30 mouse cellular contexts compared by ENCODE assay signal in the genomic region with DNA sequence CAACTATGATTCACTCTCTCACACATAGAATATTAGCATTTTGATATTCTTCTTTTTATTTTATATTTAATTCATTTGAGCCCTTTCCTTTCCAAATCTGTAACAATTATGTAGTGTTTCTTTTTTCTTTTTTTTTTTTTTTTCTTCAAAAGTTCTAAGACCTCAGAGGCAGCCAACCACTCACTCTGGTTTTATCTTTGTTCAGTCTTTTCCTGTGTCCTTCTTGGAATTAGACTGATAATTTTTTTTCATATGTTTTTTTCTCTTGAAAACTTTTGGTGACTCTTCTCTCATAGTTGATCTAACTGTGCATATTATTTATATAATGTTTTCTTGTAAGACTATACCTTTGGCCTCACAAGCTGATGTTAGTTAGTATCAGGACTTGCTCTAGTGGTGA.
"Had no signal": no experiment of that assay in that cellular context is flagged by ENCODE, and none has a peak within 500 bp of the region (broad histone marks: within the 10 kb centered on the region; RNA-seq: fewer than 3 reads in every experiment).

No protein-coding gene starts in this region.

- H3K9me3 ChIP-seq: limb, embryonic 10.5 days; limb, embryonic 12.5 days; limb, embryonic 13.5 days; limb, embryonic 15.5 days; liver, embryonic 12.5 days; liver, embryonic 13.5 days; liver, embryonic 15.5 days; lung, embryonic 15.5 days; megakaryocyte, embryonic 14.5 days; midbrain, embryonic 10.5 days; midbrain, embryonic 12.5 days; midbrain, embryonic 13.5 days; midbrain, embryonic 15.5 days; neural tube, embryonic 12.5 days had no signal

- H3K27ac ChIP-seq: limb, embryonic 10.5 days; limb, embryonic 12.5 days; limb, embryonic 13.5 days; limb, embryonic 15.5 days; liver, embryonic 12.5 days; liver, embryonic 13.5 days; liver, embryonic 14.5 days; liver, embryonic 15.5 days; macrophage; midbrain, embryonic 10.5 days; midbrain, embryonic 12.5 days; midbrain, embryonic 13.5 days; midbrain, embryonic 15.5 days; neural tube, embryonic 12.5 days had no signal

- ATAC-seq: liver, embryonic 12.5 days; liver, postnatal 0 days; midbrain, embryonic 13.5 days; midbrain, embryonic 15.5 days; midbrain, embryonic 16.5 days had no signal

- H3K4me2 ChIP-seq: limb, embryonic 12.5 days; limb, embryonic 13.5 days; limb, embryonic 15.5 days; liver, embryonic 11.5 days; liver, embryonic 12.5 days; liver, embryonic 13.5 days; liver, embryonic 15.5 days; lung, embryonic 14.5 days; lung, embryonic 15.5 days; midbrain, embryonic 11.5 days; midbrain, embryonic 12.5 days; midbrain, embryonic 13.5 days; midbrain, embryonic 15.5 days; neural tube, embryonic 12.5 days had no signal

- DNase-seq: left cerebral cortex, postnatal 4 days; liver; liver, embryonic 13.5 days; liver, postnatal 0 days; lung, adult 18-20 months; lung, adult 2 months; lung, embryonic 14.5 days; lung, postnatal 10 days; lung, postnatal 14 days; lung, postnatal 4 days; midbrain, embryonic 14.5 days had no signal

- H3K36me3 ChIP-seq: midbrain, embryonic 15.5 days had no signal

- H3K4me3 ChIP-seq: limb, embryonic 10.5 days; limb, embryonic 12.5 days; limb, embryonic 13.5 days; limb, embryonic 15.5 days; liver, embryonic 12.5 days; liver, embryonic 13.5 days; liver, embryonic 15.5 days; lung, embryonic 15.5 days; midbrain, embryonic 10.5 days; midbrain, embryonic 12.5 days; midbrain, embryonic 13.5 days; midbrain, embryonic 15.5 days; myocyte; neural tube, embryonic 12.5 days had no signal

- H3K9ac ChIP-seq: limb, embryonic 12.5 days; limb, embryonic 13.5 days; limb, embryonic 15.5 days; liver, embryonic 12.5 days; liver, embryonic 13.5 days; liver, embryonic 14.5 days; liver, embryonic 15.5 days; liver, postnatal 0 days; lung, embryonic 14.5 days; lung, embryonic 15.5 days; midbrain, embryonic 12.5 days; midbrain, embryonic 13.5 days; midbrain, embryonic 15.5 days; neural tube, embryonic 12.5 days had no signal

- H3K27me3 ChIP-seq: limb, embryonic 12.5 days; limb, embryonic 13.5 days; limb, embryonic 15.5 days; liver, embryonic 12.5 days; liver, embryonic 13.5 days; liver, embryonic 15.5 days; lung, embryonic 15.5 days; megakaryocyte, embryonic 14.5 days; midbrain, embryonic 12.5 days; midbrain, embryonic 13.5 days; midbrain, embryonic 15.5 days; neural tube, embryonic 12.5 days had no signal
